Mouse (Mus musculus) hematopoietic stem cell, adult 5-6 weeks (primary cell): ENCODE results near the gene Msgn1. TPM values are rescaled to one million over a fixed set of nuclear protein-coding genes. Genes with fewer than 3 reads are reported as not detected.

Experiments used
- ATAC-seq, 2 experiments: fragments of 125-278 bp in 1 of 2; replicated peaks in 1 of 2; 2 replicates each; pipeline ENCODE4 v1.8.0; 2016 to 2017; ENCODE audit warnings: inconsistent platforms in 2 of 2, mild to moderate bottlenecking in 2 of 2, moderate number of reproducible peaks in 2 of 2, low read depth in 1 of 2, moderate TSS enrichment in 1 of 2; ENCODE audit not compliant: low FRiP score in 2 of 2, poor library complexity in 2 of 2, severe bottlenecking in 2 of 2, insufficient read depth in 1 of 2, low TSS enrichment in 1 of 2
- total RNA-seq: library from RNA; stranded (forward); fragments of 172-1452, 232-1000 nt; gene quantifications from 2 replicates; pipeline ENCODE4 v1.2.3, GENCODE M21; 2017

Msgn1 gene
- not detected in 2 replicates for total RNA-seq

- no peak for ATAC-seq
Measured at GRCm38 (mm10) chr12:11208872-11209271, at the start of gene Msgn1. Gene Msgn1, minus strand, starts transcription at chr12:11208972.

GRCm38 (mm10) chr12:11250322-11250721, 41.5 kb upstream of the Msgn1 start:
- no peak for ATAC-seq

- ATAC-seq, result no peak
Measured at GRCm38 (mm10) chr12:11247460-11247859, 38.7 kb upstream of the Msgn1 start.

GRCm38 (mm10) chr12:11235996-11236395, 27.2 kb upstream of the Msgn1 start:
- ATAC-seq, result no peak

GRCm38 (mm10) chr12:11230267-11230666, 21.5 kb upstream of the Msgn1 start:
- ATAC-seq, result no peak

GRCm38 (mm10) chr12:11226529-11227268, 17.9 kb upstream of the Msgn1 start:
- no peak for ATAC-seq

DNA sequence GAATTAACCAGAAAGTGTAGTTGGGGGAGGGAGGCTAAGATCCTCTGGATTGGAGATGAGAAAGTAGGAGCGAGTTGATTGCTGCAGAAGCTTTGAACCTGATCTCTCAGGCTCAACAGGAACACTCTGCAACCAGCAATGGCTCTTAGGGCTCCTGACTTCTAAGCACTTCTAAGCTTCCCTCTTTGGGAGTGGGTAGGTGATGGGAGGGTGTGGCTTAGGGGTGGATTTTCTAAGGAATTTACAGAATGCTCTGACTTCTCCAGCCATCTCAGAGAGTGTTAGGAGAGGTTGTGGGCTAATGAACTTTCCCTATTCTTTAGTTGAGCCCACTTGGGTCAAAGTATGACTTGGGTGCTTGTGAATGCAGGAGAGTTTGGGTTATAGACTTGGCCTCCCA, 17.4 kb upstream of the Msgn1 start:
- no peak for ATAC-seq

GRCm38 (mm10) chr12:11224722-11225121, 15.9 kb upstream of the Msgn1 start:
- no peak for ATAC-seq

- ATAC-seq, result no peak
Measured at GRCm38 (mm10) chr12:11223090-11223489, 14.3 kb upstream of the Msgn1 start.

- ATAC-seq, result no peak
Measured at GRCm38 (mm10) chr12:11222566-11222965, 13.8 kb upstream of the Msgn1 start.

GRCm38 (mm10) chr12:11221524-11222330, 13.0 kb upstream of the Msgn1 start:
- no peak for ATAC-seq

DNA sequence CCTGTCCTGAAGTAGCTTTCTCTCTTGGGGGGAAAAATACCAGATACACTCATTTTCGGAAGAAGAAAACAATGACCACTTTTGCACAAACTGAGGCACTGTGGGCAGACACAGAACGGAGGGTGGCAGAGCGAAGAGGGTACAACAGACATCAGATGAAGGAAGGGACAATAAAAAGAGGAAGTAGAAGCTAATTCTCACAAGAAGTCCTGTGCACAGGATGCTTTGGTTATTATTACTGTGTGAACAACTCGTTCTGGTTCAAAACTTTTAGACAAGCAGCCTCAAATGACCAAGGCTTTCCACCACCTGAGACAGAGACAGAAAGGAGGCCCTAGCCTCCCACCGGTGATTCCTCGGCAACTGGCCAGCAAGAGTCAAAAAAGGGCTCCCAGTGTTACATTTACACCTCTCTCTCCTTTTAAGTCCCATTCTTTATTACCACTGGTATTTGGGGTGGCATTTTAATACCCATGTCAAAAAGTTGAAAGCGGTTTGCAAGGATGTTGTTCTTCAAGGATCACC, 9.0 kb upstream of the Msgn1 start:
- ATAC-seq, result peak; percentile 56; a peak in 1 of 4 replicates

- ATAC-seq, result no peak
Measured at GRCm38 (mm10) chr12:11216454-11216853, 7.7 kb upstream of the Msgn1 start.

GRCm38 (mm10) chr12:11215555-11215954, 6.8 kb upstream of the Msgn1 start:
- ATAC-seq, result no peak

DNA sequence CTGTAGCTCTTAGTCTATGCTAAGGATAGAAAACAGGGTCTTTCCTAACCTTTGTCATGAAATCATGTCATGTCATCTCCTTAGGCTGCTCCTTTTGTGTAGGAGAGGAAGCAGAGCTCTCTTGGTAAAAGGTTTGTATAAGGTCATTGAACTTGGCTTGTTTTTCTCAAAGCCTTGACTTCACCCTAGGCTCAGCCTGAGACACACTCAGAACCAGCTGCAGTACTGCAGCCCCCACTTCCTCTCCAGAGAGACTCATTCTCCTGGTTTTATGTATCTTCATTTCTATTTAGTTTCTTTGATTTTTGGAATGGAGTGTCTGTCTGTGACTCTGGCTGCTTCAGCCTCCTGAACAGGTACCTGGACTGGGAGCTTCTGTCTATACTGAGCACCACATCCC, 6.0 kb upstream of the Msgn1 start:
- no peak for ATAC-seq

DNA sequence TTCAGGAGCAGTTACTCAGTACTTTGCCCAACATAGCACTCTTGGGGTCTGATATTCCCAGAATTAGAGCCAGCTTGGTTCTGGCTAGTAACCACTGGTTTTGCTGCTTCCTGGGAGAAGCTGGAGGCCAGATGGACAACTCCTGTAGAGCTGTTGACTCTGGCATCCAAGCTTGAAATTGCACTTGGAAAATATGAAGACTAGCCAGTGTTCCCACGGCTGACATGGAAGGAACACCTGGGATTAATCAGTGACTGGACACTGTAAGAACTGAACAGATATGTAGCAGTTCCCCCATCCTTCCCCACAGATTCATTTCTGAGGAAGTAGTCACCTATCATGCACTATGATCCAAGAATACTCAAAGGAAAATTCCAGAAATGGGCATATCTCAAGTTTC, 4.1 kb upstream of the Msgn1 start:
- ATAC-seq, result no peak

- ATAC-seq, result no peak
Measured at GRCm38 (mm10) chr12:11210361-11210760, 1.6 kb upstream of the Msgn1 start.

DNA sequence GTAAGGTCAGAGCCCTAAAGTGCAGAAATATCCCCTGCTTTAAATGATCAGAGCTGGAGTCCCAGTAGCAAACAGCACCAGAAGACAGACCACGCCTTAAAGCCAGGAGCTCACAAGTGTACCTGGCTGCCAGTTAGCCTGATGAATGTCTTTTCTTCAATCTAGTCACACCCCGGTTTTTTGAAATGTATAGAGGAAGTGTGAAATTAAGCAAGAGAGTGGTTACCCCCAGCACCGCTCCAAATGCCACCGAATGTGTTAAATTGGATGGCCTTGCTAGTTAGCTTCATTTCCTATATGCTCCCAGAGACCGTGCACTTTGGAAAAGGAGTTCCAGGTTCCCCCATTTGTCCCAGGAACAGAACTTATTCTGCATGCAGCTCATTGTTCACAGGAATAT, 864 bp upstream of the Msgn1 start:
- ATAC-seq, result peak; percentile 31 to 52; a peak in 3 of 4 replicates
